In the genomic region with DNA sequence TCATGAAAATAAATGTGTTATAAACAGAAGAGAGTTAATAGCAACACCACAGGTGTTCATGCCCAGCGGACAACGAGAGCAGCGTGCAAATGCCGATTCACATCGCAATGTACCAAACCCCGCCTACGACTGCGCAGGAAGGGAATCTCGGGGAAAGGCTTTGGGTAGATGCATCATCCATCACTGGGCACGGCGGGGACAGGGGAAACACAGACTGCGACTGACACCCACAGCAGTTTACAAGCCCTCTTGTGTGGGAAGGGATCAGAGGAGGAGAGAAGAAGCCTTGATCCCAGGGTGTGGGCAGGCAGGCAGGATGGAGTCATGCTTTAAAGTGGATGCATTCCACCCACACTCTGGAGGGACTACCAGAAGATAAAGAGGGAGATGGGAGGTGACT, we compare ENCODE assay signal across 24 mouse cellular contexts.
DNase-seq lines count a peak whose midpoint lies in the region; ATAC-seq and TF ChIP-seq lines count a peak whose summit lies in the region.
"Had no signal": no experiment of that assay in that cellular context is flagged by ENCODE, and none has a peak within 500 bp of the region (broad histone marks: within the 10 kb centered on the region; RNA-seq: fewer than 3 reads in every experiment).

No protein-coding gene starts in this region.

- no peaks in the 10 kb centered on the region for H3K36me3 ChIP-seq in limb, embryonic 10.5 days
- no peaks in the 10 kb centered on the region for H3K36me3 ChIP-seq in kidney, adult 2 months (ENCODE audit: control insufficient read depth, insufficient read depth, low read length)
- no peaks in the 10 kb centered on the region for H3K36me3 ChIP-seq in intestine, postnatal 0 days (ENCODE audit: control insufficient read depth, insufficient read depth)
- H3K36me3 ChIP-seq: embryonic facial prominence, embryonic 10.5 days; forebrain, embryonic 15.5 days; kidney, embryonic 15.5 days; limb, embryonic 13.5 days; liver, embryonic 13.5 days; midbrain, embryonic 12.5 days; stomach, embryonic 15.5 days had no signal

- H3K9me3 ChIP-seq in limb, embryonic 10.5 days (replicated peaks), result no peaks in the 10 kb centered on the region
- no peaks in the 10 kb centered on the region for H3K9me3 ChIP-seq in intestine, postnatal 0 days (ENCODE audit: control insufficient read depth)
- H3K9me3 ChIP-seq: embryonic facial prominence, embryonic 10.5 days; forebrain, embryonic 15.5 days; kidney, embryonic 15.5 days; limb, embryonic 13.5 days; liver, embryonic 13.5 days; midbrain, embryonic 12.5 days; stomach, embryonic 15.5 days had no signal

- DNase-seq in layer of hippocampus, adult 18-20 months (ENCODE audit: low spot score in 2 of 2), result peak; percentile 21 to 43
- DNase-seq in layer of hippocampus, adult 9-10 months (ENCODE audit: low spot score), result no peak
- peak; percentile 81 for DNase-seq in right cerebral cortex, adult 18-20 months
- no peak for DNase-seq in right cerebral cortex, postnatal 4 days
- peak; percentile 43 to 74 for DNase-seq in left cerebral cortex, postnatal 36 days (ENCODE audit: low spot score in 2 of 2)
- DNase-seq in limb, embryonic 10.5 days (ENCODE audit: low spot score), result no peak
- DNase-seq in kidney, adult 2 months, result no peak
- DNase-seq: adrenal gland, postnatal 36 days; cerebellum, adult 11 months; liver, embryonic 13.5 days; lung, adult 2 months; lung, postnatal 14 days; thymus, adult 18-20 months; thymus, postnatal 36 days had no signal

- WGBS in limb, embryonic 10.5 days, result 81% methylated on average over 12 of the region's 12 CpGs
- 64% methylated on average over 12 of the region's 12 CpGs for WGBS in kidney, adult 2 months
- whole genome bisulfite sequencing in intestine, postnatal 0 days, result 71% methylated on average over 12 of the region's 12 CpGs

- ATAC-seq in intestine, postnatal 0 days, result no peak
- ATAC-seq: forebrain, embryonic 15.5 days; hindbrain, postnatal 0 days; intestine, embryonic 16.5 days had no signal

- no peak overlapping the region for H3K4me2 ChIP-seq in intestine, postnatal 0 days (replicated peaks; ENCODE audit: low read depth)
- H3K4me2 ChIP-seq: forebrain, embryonic 15.5 days; heart, embryonic 11.5 days; kidney, embryonic 15.5 days; limb, embryonic 13.5 days; liver, embryonic 13.5 days; midbrain, embryonic 12.5 days; stomach, embryonic 15.5 days had no signal

- intact Hi-C loops in left cerebral cortex, postnatal 36 days (cut with DNase I), result no loop called here

- TF ChIP-seq CTCF in kidney, adult 2 months (conservative IDR thresholded peaks at IDR 0.05; ENCODE audit: insufficient read depth, insufficient read length, low read depth, low read length), result no peak
- no peak for TF ChIP-seq CTCF in intestine, postnatal 0 days (IDR thresholded peaks at IDR 0.05; ENCODE audit: low read depth)

- no peak overlapping the region for H3K4me3 ChIP-seq in limb, embryonic 10.5 days
- no peak overlapping the region for H3K4me3 ChIP-seq in kidney, adult 2 months (ENCODE audit: insufficient read depth, low read depth, low read length)
- H3K4me3 ChIP-seq in intestine, postnatal 0 days (ENCODE audit: low read depth, low read length), result no peak overlapping the region
- H3K4me3 ChIP-seq: embryonic facial prominence, embryonic 10.5 days; forebrain, embryonic 15.5 days; kidney, embryonic 15.5 days; limb, embryonic 13.5 days; liver, embryonic 13.5 days; midbrain, embryonic 12.5 days; stomach, embryonic 15.5 days had no signal

- H3K27me3 ChIP-seq in limb, embryonic 10.5 days (ENCODE audit: low read depth, poor library complexity, severe bottlenecking), result no peaks in the 10 kb centered on the region
- no peaks in the 10 kb centered on the region for H3K27me3 ChIP-seq in kidney, adult 2 months (replicated peaks; ENCODE audit: control insufficient read depth, insufficient read depth, low read length)
- no peaks in the 10 kb centered on the region for H3K27me3 ChIP-seq in intestine, postnatal 0 days (replicated peaks; ENCODE audit: control insufficient read depth, insufficient read depth, low read length)
- H3K27me3 ChIP-seq: forebrain, embryonic 15.5 days; kidney, embryonic 15.5 days; limb, embryonic 13.5 days; liver, embryonic 13.5 days; midbrain, embryonic 12.5 days; stomach, embryonic 15.5 days had no signal

- H3K9ac ChIP-seq in intestine, postnatal 0 days (ENCODE audit: low read depth, low read length), result no peak overlapping the region
- H3K9ac ChIP-seq: forebrain, embryonic 15.5 days; kidney, embryonic 15.5 days; limb, embryonic 13.5 days; liver, embryonic 13.5 days; midbrain, embryonic 12.5 days; stomach, embryonic 15.5 days had no signal

- H3K4me1 ChIP-seq in limb, embryonic 10.5 days, result no peaks in the 10 kb centered on the region
- H3K4me1 ChIP-seq in kidney, adult 2 months (ENCODE audit: control insufficient read depth, insufficient read depth, low read length), result no peaks in the 10 kb centered on the region
- H3K4me1 ChIP-seq in intestine, postnatal 0 days (replicated peaks; ENCODE audit: control insufficient read depth, insufficient read depth, low read length), result no peaks in the 10 kb centered on the region
- H3K4me1 ChIP-seq: forebrain, embryonic 15.5 days; kidney, embryonic 15.5 days; limb, embryonic 13.5 days; liver, embryonic 13.5 days; midbrain, embryonic 12.5 days; stomach, embryonic 15.5 days had no signal

- no peak for TF ChIP-seq POLR2A in kidney, adult 2 months (IDR thresholded peaks at IDR 0.05; ENCODE audit: low read depth, low read length)

- no peak overlapping the region for H3K27ac ChIP-seq in limb, embryonic 10.5 days
- H3K27ac ChIP-seq in kidney, adult 2 months (ENCODE audit: insufficient read depth, low read depth, low read length), result no peak overlapping the region
- H3K27ac ChIP-seq in intestine, postnatal 0 days (ENCODE audit: low read depth, low read length), result no peak overlapping the region
- H3K27ac ChIP-seq: embryonic facial prominence, embryonic 10.5 days; forebrain, embryonic 15.5 days; hindbrain, postnatal 0 days; kidney, embryonic 15.5 days; limb, embryonic 13.5 days; liver, embryonic 13.5 days; midbrain, embryonic 12.5 days; stomach, embryonic 15.5 days had no signal

Comparison
In these comparisons a context has a peak if more than half of its experiments do, and no peak if none do; other contexts are left out.
1. DNase-seq: peak in layer of hippocampus, adult 18-20 months (2 of 2), right cerebral cortex, adult 18-20 months (single experiment) and left cerebral cortex, postnatal 36 days (2 of 2); none in layer of hippocampus, adult 9-10 months (single experiment), right cerebral cortex, postnatal 4 days (single experiment), limb, embryonic 10.5 days (single experiment) and kidney, adult 2 months (single experiment).